Mouse (Mus musculus) neural tube, embryonic 15.5 days (tissue): ENCODE data around the gene Grik3. TPM values are rescaled to one million over a fixed set of nuclear protein-coding genes. Genes with fewer than 3 reads are reported as not detected.
A peak's percentile ranks its signal among the peaks of the same experiment; 100 is the strongest.

Source experiments
- ATAC-seq: fragments of 200-750 bp; cut with Nextera tagmentation; 2 replicates; pipeline ENCODE4 v1.8.0; 2017; ENCODE audit warnings: mild to moderate bottlenecking, moderate TSS enrichment, moderate library complexity; ENCODE audit not compliant: low FRiP score
- H3K27ac ChIP-seq: fragments of 300-500 bp; sonication (generic); replicated peaks from 2 replicates; pipeline ENCODE4 v1.5.1; 2015; ENCODE audit warnings: mild to moderate bottlenecking, inconsistent platforms
- H3K27me3 ChIP-seq: fragments of 300-500 bp; sonication (generic); replicated peaks from 2 replicates; pipeline ENCODE4 v1.6.1; 2015; ENCODE audit warnings: inconsistent platforms
- H3K36me3 ChIP-seq: fragments of 300-500 bp; sonication (generic); 2 replicates; pipeline ENCODE4 v1.6.1; 2015; ENCODE audit warnings: inconsistent platforms
- H3K4me1 ChIP-seq: fragments of 300-500 bp; sonication (generic); 2 replicates; pipeline ENCODE4 v1.6.1; 2015; ENCODE audit warnings: inconsistent platforms
- H3K4me2 ChIP-seq: fragments of 300-500 bp; sonication (generic); 2 replicates; pipeline ENCODE4 v1.6.1; 2015; ENCODE audit warnings: inconsistent platforms, mild to moderate bottlenecking, moderate library complexity
- H3K4me3 ChIP-seq: fragments of 300-500 bp; sonication (generic); replicated peaks from 2 replicates; pipeline ENCODE4 v1.5.1; 2015; ENCODE audit warnings: mild to moderate bottlenecking, inconsistent platforms
- H3K9ac ChIP-seq: fragments of 300-500 bp; sonication (generic); replicated peaks from 2 replicates; pipeline ENCODE4 v1.6.1; 2015; ENCODE audit warnings: mild to moderate bottlenecking, inconsistent platforms
- H3K9me3 ChIP-seq: fragments of 300-500 bp; sonication (generic); replicated peaks from 2 replicates; pipeline ENCODE4 v1.6.1; 2016; ENCODE audit warnings: inconsistent platforms
- WGBS: fragments of 180-500 bp; shearing (Covaris S2); methylation state at CpG from one replicate; pipeline ENCODE4 v1.1.7; 2015; ENCODE audit warnings: mixed read lengths; 5-methylcytosine and 5-hydroxymethylcytosine counted together
- polyA plus RNA-seq: library from polyadenylated mRNA; unstranded; fragments of >200 nt; fragmentation: Nextera tagmentation; extraction: Ambion mirVana; gene quantifications from 2 replicates; pipeline ENCODE4 v1.2.1, GENCODE M21; 2015

Gene Grik3
- polyA plus RNA-seq, 1 experiment from 2014 or later: 4.4 TPM

DNA sequence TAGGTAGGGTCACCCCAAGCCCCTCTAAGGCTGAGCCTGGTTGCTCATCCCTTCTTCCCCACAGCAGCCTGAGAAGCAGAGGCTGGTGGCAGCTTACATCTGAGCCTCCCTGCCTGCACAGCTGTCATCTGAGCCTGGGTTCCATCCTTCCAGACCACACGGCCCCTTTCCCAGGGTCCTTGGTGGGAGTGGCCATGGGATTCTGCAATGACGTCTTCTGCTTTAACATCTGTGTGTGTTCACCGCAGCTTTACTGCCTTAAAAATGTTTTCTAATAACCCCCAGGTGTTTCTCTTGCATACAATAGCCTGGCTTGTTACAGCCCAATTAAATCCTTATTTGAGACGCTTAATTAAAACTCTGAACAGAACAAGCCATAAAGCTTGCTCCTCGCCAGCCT is 35.9 kb downstream of the Grik3 start:
- WGBS: 21% methylated on average over 5 of the region's 5 CpGs
- Histone ChIP-seq H3K36me3 (no peaks in the 10 kb centered on the region), H3K4me2 (no peak overlapping the region), H3K27me3 (peaks cover 11% of the 10 kb centered on the region; the same call in 1 of the 2 replicates), H3K9me3 (0 out of 2 replicates have a peak, but pooled peaks cover 6% of the 10 kb centered on the region), H3K4me3 (no peak overlapping the region), H3K4me1 (peaks cover 5% of the 10 kb centered on the region), H3K27ac (no peak overlapping the region), H3K9ac (no peak overlapping the region)
- 0 out of 2 replicates have a peak, but pooled peaks have one; percentile 29 for ATAC-seq

DNA sequence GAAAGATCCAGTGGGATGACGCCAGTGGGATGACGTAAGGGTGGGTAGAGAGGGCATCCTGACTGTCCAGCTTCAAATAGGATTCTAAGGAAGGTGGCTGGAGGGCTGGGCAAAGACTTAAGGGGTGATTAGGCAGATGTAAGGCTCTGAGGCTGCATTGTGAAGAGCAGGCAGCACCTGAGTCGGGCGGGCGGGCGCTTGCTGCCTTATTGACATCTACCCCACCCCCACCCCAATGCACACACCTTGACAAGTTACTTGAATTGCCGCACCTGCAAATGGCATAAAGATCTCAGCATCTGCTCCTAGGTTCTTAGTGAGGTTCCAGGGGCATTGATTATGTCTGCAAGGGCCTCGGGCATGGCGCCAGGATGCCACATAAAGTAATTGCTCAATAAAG is 43.5 kb downstream of the Grik3 start:
- Histone ChIP-seq H3K27ac (no peak overlapping the region), H3K4me1 (peaks cover 31% of the 10 kb centered on the region), H3K9ac (no peak overlapping the region), H3K4me3 (no peak overlapping the region), H3K36me3 (no peaks in the 10 kb centered on the region), H3K27me3 (peaks cover 32% of the 10 kb centered on the region), H3K4me2 (no peak overlapping the region), H3K9me3 (0 out of 2 replicates have a peak, but pooled peaks cover 2% of the 10 kb centered on the region)
- ATAC-seq: no peak
- 25% methylated on average over 9 of the region's 9 CpGs for WGBS

DNA sequence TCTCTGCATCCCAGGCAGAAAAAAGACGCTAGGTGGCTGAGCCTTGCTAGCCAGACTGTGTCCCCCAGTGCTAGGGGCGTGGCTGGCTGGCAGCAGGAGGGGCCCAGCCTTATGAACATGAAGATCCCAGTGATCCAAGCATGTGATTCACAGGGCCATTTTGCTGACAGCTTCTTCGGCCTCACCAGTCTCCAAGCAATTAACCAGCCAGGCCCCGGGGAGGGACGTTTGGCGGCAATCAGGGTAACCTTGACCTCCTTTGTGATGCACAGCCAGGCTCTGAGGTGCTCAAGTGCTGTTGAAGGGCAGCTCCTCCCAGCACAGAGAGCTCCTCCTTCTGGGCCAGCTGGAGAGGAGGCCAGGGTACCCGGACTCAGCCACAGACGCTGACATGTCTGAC is 43.9 kb downstream of the Grik3 start:
- Histone ChIP-seq H3K4me3 (no peak overlapping the region), H3K4me1 (peaks cover 31% of the 10 kb centered on the region), H3K9me3 (no peaks in the 10 kb centered on the region), H3K4me2 (no peak overlapping the region), H3K9ac (no peak overlapping the region), H3K27ac (peak overlapping the region; percentile 54), H3K36me3 (no peaks in the 10 kb centered on the region), H3K27me3 (peaks cover 32% of the 10 kb centered on the region)
- WGBS: 4% methylated on average over 8 of the region's 8 CpGs
- ATAC-seq: peak; percentile 49; the same call in 1 of the 2 replicates

DNA sequence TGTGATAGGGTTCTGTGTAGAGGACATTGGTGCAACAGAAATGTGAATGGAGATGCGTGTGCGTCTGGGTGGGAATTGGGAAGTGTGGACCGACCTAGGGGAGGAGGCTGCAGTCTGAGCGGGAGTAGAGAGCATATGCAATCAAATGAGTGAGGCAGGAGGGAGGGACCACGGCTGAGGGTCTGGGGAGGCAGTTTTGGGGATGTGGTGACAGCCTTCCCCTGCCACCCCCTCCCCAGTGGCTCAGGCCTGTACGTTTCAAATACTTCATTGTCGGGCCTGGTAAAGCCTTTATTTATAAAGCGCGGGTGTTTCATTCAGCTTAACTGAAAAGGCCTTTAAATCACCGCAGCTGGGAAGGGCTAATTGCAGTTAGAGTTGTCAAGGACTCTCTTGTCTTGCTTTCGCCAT is 44.5 kb downstream of the Grik3 start:
- peak; percentile 43; the same call in 1 of the 2 replicates for ATAC-seq
- Histone ChIP-seq H3K27me3 (peaks cover 32% of the 10 kb centered on the region), H3K27ac (peak overlapping the region; percentile 54; the same call in 1 of the 2 replicates), H3K9me3 (no peaks in the 10 kb centered on the region), H3K4me2 (peak overlapping the region; percentile 9; the same call in 1 of the 2 replicates), H3K9ac (no peak overlapping the region), H3K4me3 (no peak overlapping the region), H3K4me1 (peaks cover 31% of the 10 kb centered on the region), H3K36me3 (no peaks in the 10 kb centered on the region)
- WGBS: 3% methylated on average over 11 of the region's 11 CpGs

DNA sequence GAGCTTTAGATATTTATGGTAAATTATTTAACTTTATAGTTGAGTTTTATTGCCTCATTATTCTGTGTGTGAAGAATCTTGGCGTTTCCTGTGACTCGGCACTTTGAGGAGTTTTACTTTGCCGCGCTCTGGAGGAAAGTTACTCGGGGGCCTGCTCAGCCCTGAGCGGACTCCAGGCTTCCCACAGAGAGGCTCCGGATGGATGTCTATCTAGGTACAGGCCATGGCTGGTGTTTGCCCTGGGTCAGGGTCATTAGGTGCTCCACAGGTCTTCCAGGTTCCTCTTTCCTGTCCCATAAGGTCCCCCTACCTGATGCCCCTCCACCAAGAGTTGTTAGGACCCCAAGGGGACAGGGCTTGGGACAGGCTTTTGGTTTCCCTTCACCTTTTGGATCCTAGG is 45.0 kb downstream of the Grik3 start:
- no peak for ATAC-seq
- 0 out of 2 replicates have a peak overlapping the region, but pooled peaks have one; percentile 9 for H3K4me2 ChIP-seq
- no peak overlapping the region for H3K27ac ChIP-seq
- H3K9me3 ChIP-seq: no peaks in the 10 kb centered on the region
- WGBS: 6% methylated on average over 7 of the region's 7 CpGs
- H3K4me1 ChIP-seq: peaks cover 31% of the 10 kb centered on the region
- peaks cover 29% of the 10 kb centered on the region for H3K27me3 ChIP-seq
- H3K4me3 ChIP-seq: no peak overlapping the region
- no peak overlapping the region for H3K9ac ChIP-seq
- H3K36me3 ChIP-seq: no peaks in the 10 kb centered on the region

DNA sequence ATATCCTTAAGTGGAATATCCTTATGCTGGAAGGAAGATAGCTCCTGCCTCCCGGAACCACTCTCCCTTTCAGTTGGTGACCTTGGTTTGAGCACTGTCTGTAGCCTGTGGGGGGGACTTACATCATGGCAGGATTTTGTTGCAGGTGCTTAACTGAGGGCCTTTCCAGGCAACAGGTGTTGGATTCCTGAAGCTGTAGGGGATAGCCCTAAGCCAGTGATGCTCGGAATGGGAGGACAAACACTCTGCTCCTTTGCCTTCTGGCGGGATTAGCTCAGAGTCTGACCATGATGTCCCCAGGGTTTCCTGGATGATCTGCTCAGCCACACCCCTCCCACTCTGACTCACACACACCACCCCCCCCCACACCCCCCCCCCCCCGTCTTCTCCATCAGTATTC is 45.5 kb downstream of the Grik3 start:
- no peak overlapping the region for H3K9ac ChIP-seq

DNA sequence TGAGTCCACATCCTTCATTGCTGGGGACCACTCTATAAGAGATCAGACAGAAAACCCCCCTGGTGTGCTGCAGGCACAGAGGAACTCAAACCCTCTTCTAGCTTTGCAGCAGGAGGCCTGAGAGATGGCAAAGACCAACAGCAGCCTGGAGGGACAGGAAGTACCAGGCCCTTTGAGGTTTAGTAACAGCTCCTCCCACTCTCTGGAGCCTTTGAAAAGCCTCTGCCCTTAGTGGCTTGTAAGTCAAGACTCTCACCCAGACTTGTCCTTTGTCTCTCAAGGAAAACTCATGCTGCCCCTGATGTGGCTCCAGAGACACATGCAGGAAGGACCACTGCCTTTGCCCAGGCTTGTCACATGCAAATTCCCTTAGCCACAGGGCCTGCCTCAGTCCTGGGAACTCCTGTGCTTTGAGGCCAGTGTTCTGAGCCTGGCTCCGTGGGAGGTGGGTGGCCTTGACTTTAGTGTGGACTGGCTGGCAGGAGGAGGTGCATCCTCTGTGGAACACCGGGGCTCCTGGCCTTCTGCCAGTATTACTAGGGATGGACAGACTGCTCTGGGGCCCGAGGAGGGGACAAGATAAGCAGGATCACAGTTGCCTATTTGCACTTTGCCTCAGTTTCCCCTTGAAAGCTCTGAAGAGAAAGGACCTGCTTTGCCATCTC is 47.9 kb downstream of the Grik3 start:
- peaks cover 16% of the 10 kb centered on the region for H3K27me3 ChIP-seq
- H3K9ac ChIP-seq: no peak overlapping the region
- WGBS: 15% methylated on average over 3 of the region's 3 CpGs
- no peak overlapping the region for H3K27ac ChIP-seq
- no peaks in the 10 kb centered on the region for H3K36me3 ChIP-seq
- no peak overlapping the region for H3K4me3 ChIP-seq
- H3K4me1 ChIP-seq: peaks cover 29% of the 10 kb centered on the region
- no peak overlapping the region for H3K4me2 ChIP-seq
- ATAC-seq: no peak
- no peaks in the 10 kb centered on the region for H3K9me3 ChIP-seq

More for the DNA sequence above, 45.5 kb downstream of the Grik3 start:
- H3K9me3 ChIP-seq: no peaks in the 10 kb centered on the region
- no peak overlapping the region for H3K27ac ChIP-seq
- H3K4me2 ChIP-seq: no peak overlapping the region
- H3K4me1 ChIP-seq: peaks cover 31% of the 10 kb centered on the region
- H3K36me3 ChIP-seq: no peaks in the 10 kb centered on the region
- H3K4me3 ChIP-seq: no peak overlapping the region
- ATAC-seq: no peak
- peaks cover 27% of the 10 kb centered on the region for H3K27me3 ChIP-seq
- WGBS: 52% methylated on average over 4 of the region's 4 CpGs

DNA sequence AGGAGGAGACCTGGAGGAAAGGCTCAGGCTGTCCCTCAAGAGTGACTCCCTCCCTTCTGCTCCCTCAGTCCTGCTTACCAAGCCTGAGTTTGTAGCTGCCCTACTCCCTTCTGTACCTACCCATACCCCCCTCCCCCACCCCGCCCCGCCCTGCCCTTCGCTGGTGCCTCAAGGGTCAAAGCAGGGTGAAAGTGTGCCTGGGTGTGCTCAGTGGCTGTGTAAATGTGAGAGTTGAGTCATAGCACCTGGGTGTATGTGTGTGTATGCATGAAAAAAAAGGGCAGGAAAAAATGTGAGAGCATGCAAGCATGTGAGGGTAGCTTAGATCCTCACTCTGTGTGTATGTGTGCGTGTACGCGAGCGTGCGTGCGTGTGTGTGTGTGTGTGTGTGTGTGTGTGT is 49.1 kb downstream of the Grik3 start:
- Histone ChIP-seq H3K36me3 (no peaks in the 10 kb centered on the region), H3K9me3 (no peaks in the 10 kb centered on the region), H3K4me1 (peaks cover 18% of the 10 kb centered on the region), H3K9ac (no peak overlapping the region), H3K27me3 (peaks cover 12% of the 10 kb centered on the region), H3K4me2 (no peak overlapping the region), H3K27ac (no peak overlapping the region), H3K4me3 (no peak overlapping the region)
- 85% methylated on average over 9 of the region's 9 CpGs for WGBS
- no peak for ATAC-seq

DNA sequence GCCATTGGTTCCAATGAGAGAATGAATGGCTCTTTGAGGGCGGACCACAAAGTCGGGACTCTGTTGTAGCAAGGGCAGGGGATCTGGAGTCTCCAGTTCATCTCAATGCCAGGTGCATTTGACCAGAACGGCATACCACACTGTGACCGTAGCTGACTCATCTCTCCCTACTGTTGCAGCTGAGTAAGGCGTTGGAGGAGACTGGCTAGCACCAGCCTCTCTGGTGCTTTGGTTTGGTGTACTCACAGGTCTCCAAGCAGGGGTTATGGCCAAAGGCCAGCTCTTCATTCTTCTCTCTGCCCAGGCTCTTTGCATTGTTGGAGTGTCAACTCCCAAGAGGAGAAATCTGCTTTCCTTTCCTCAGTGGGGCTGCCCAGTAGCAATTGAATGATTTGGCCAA is 52.7 kb downstream of the Grik3 start:
- Histone ChIP-seq H3K9ac (no peak overlapping the region), H3K4me1 (peaks cover 22% of the 10 kb centered on the region), H3K27ac (no peak overlapping the region), H3K36me3 (no peaks in the 10 kb centered on the region), H3K4me3 (no peak overlapping the region), H3K27me3 (peaks cover 11% of the 10 kb centered on the region; the same call in 1 of the 2 replicates), H3K4me2 (no peak overlapping the region), H3K9me3 (no peaks in the 10 kb centered on the region)
- no peak for ATAC-seq
- 86% methylated on average over 5 of the region's 5 CpGs for WGBS

DNA sequence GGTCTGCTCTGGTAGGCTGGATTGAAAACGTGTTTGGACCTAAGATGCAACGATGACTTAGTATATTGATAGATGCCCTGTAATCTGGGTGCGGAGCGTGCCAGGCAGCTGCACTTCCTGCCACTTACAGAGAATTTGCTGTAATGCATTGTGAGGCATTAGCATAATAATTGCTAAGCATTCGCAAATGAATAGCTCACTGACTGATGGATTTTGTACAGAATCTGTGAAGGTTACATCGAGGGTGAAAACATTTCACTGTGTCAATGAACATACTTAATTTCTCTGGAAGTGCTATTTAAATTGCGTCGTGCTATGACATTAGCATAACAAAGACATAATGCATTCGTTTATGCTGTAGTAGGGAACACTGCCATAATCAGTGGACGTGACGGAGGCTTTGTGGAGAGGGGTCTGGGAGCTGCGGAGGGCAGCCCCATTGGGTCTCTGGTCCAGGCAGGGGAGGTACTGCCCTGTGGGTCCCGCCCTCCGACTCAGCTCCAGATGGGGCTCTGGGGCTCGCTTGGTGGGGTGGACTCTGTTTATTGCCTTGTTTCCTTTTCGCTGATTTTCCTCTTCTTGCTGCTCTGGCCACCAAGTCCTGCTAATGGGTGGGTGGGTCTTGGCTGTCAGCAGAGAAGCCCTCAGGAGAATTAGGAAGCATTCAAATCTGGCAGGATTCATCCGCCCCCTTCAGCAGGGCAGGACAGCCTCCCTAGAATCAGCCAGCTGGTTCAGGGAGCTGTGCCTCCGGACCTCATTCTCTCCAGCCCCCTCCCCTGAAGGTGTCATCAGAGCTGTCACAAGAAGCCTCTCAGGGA is 54.7 kb downstream of the Grik3 start:
- peaks cover 17% of the 10 kb centered on the region; the same call in 1 of the 2 replicates for H3K27me3 ChIP-seq

DNA sequence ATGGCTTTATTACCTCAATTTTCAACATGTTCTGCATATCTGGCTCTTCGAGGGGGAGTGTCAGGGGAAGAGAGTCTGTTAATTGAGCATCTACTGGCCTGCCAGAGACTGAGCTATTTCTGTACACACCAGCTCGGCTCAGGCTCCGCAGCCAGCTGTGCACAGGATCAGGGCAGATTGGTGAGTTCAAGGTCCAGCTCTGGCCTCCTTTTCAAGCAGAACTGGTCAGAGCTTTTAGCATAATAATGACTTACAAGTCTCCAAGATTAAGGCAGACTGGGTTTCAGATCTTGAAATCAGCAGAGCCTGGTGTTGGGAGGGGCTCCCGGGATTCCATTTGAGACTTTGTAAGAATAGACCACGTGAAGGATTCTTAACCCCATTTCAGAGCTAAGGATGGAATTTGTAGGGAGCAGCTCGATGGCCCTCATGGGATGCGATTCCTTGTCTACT is 55.3 kb downstream of the Grik3 start:
- H3K4me2 ChIP-seq: peak overlapping the region; percentile 31; the same call in 1 of the 2 replicates
- 40% methylated on average over 7 of the region's 7 CpGs for WGBS
- 0 out of 2 replicates have a peak, but pooled peaks have one; percentile 15 for ATAC-seq
- peak overlapping the region; percentile 76 for H3K27ac ChIP-seq
- H3K36me3 ChIP-seq: no peaks in the 10 kb centered on the region
- peaks cover 15% of the 10 kb centered on the region; the same call in 1 of the 2 replicates for H3K27me3 ChIP-seq
- no peak overlapping the region for H3K9ac ChIP-seq
- H3K4me1 ChIP-seq: peaks cover 22% of the 10 kb centered on the region
- no peaks in the 10 kb centered on the region for H3K9me3 ChIP-seq
- H3K4me3 ChIP-seq: no peak overlapping the region

More for the DNA sequence above, 54.7 kb downstream of the Grik3 start:
- WGBS: 5% methylated on average over 18 of the region's 18 CpGs
- peak; percentile 51 for ATAC-seq
- peak overlapping the region; percentile 76 for H3K27ac ChIP-seq
- H3K4me1 ChIP-seq: peaks cover 22% of the 10 kb centered on the region
- H3K4me2 ChIP-seq: peak overlapping the region; percentile 31
- H3K9me3 ChIP-seq: no peaks in the 10 kb centered on the region
- no peaks in the 10 kb centered on the region for H3K36me3 ChIP-seq
- 0 out of 2 replicates have a peak overlapping the region, but pooled peaks have one; percentile 20 for H3K9ac ChIP-seq
- no peak overlapping the region for H3K4me3 ChIP-seq
